Mouse (Mus musculus) naive thymus-derived CD4-positive, alpha-beta T cell, adult 5 months (primary cell): ENCODE data around the gene B4galt5. TPM values are rescaled to one million over a fixed set of nuclear protein-coding genes. Genes with fewer than 3 reads are reported as not detected.

Source experiments
- polyA plus RNA-seq: library from polyadenylated mRNA; unstranded; fragments of 100-300 nt; shearing (Covaris generic); gene quantifications from one replicate; pipeline ENCODE4 v1.2.1, GENCODE M21; 2017

Gene B4galt5
- 18.9 TPM for polyA plus RNA-seq

DNA sequence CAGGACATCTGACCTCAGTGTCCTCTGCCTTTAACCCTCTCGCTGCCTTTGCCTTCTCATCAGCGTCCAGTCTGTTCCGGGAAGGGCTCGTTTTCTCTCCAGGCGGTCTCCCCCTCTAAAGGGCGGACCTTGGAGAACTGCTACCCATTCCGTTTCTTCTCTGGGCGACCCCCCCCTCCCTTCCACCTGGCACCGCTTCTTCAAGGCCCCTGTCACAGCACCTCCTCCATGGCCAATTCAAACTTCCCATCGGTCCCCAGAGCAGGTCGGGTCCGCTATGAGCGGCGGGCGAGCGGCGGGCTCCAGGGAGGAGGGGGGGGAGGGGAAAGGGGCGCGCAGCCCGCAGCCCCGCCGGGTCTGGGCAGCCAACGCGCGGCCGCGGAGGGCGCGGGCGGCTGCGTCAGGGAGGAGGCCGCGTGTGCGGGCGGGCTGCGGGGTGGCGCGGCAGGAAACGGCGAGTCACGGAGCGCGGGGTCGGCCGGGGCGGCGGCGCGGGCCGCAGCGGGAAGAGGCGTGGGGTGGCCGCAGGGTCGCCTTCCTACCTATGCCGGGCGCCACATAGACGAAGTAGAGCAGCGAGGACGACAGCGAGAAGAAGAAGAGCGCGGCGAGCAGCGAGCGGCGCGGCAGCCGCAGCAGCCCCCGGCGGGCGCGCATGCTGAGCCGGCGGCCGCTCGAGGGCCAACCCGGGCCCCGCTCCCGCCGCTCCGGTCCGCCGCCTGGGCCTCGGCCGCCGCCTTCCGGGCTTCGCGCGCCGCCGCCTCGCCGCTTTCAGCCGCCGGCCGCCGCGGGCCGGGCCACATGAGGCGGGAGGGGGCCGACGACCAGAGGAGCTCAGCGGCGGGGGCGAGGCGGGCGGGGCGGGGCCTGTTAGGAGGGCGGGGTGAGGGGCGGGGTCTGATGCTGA is at the start of gene B4galt5:
Gene B4galt5 (minus strand): TSS at position 808 of the 907 bp plus-strand sequence.

Other genes starting within 250 kb of the B4galt5 start
- gene Kcnb1, start 159.0 kb downstream of the B4galt5 start, polyA plus RNA-seq, result 0.15 TPM
- gene Ptgis, start 108.6 kb downstream of the B4galt5 start, polyA plus RNA-seq, result not detected
- 53.3 TPM for gene Slc9a8, start 72.5 kb upstream of the B4galt5 start, polyA plus RNA-seq
- gene Rnf114, start 143.5 kb upstream of the B4galt5 start, polyA plus RNA-seq, result 246 TPM
- 54.8 TPM for gene Spata2, start 143.7 kb upstream of the B4galt5 start, polyA plus RNA-seq
- not detected for gene Snai1, start 189.0 kb upstream of the B4galt5 start, polyA plus RNA-seq